Mouse (Mus musculus): Measurements from ENCODE around the gene Fbxw13.
"Not testable (repeated sequence)": the region's sequence is repeated elsewhere in the genome, so short reads cannot be mapped to it uniquely, and the experiment has no call there.

Fbxw13 gene

GRCm38 (mm10) chr9:109195875-109196274 lies at the start of gene Fbxw13:
Gene Fbxw13, minus strand, starts transcription at chr9:109195975.
- DNase-seq (ENCODE audit: low spot score in 2 of 2), result not testable (repeated sequence)

GRCm38 (mm10) chr9:109234654-109235053 lies 38.9 kb upstream of the Fbxw13 start, which contains the start of gene Fbxw20:
Gene Fbxw20, minus strand, starts transcription at chr9:109234754.
- no peak for DNase-seq (ENCODE audit: low spot score in 2 of 2)

GRCm38 (mm10) chr9:109218449-109218848 lies 22.7 kb upstream of the Fbxw13 start:
- no peak for DNase-seq (ENCODE audit: low spot score in 2 of 2)

- not testable (repeated sequence) for DNase-seq (ENCODE audit: low spot score in 2 of 2)
These were observed 5.6 kb upstream of the Fbxw13 start for GRCm38 (mm10) chr9:109201347-109201746.

GRCm38 (mm10) chr9:109200349-109200748 lies 4.6 kb upstream of the Fbxw13 start:
- no peak for DNase-seq (ENCODE audit: low spot score in 2 of 2)

- no peak for DNase-seq (ENCODE audit: low spot score in 2 of 2)
These were observed 3.6 kb upstream of the Fbxw13 start for GRCm38 (mm10) chr9:109199353-109199752.

GRCm38 (mm10) chr9:109177208-109177607 lies 18.6 kb downstream of the Fbxw13 start:
- no peak for DNase-seq (ENCODE audit: low spot score in 2 of 2)

GRCm38 (mm10) chr9:109176301-109176700 lies 19.5 kb downstream of the Fbxw13 start:
- DNase-seq (ENCODE audit: low spot score in 2 of 2), result no peak

- no peak for DNase-seq (ENCODE audit: low spot score in 2 of 2)
These were observed 28.5 kb downstream of the Fbxw13 start for GRCm38 (mm10) chr9:109167316-109167715.

GRCm38 (mm10) chr9:109161941-109162340 lies 33.8 kb downstream of the Fbxw13 start, which contains the start of gene Fbxw21:
Gene Fbxw21, minus strand, starts transcription at chr9:109162041.
- DNase-seq (ENCODE audit: low spot score in 2 of 2), result no peak

- DNase-seq (ENCODE audit: low spot score in 2 of 2), result not testable (repeated sequence)
These were observed 55.4 kb downstream of the Fbxw13 start for GRCm38 (mm10) chr9:109140414-109140813.

GRCm38 (mm10) chr9:109130076-109130475 lies 65.7 kb downstream of the Fbxw13 start:
- no peak for DNase-seq (ENCODE audit: low spot score in 2 of 2)

All from urinary bladder, postnatal 36 days (tissue).